Mouse (Mus musculus) neutrophil, adult 83 days (primary cell): ENCODE data around the gene Zp3. TPM values are rescaled to one million over a fixed set of nuclear protein-coding genes. Genes with fewer than 3 reads are reported as not detected.

ENCODE experiments used
- total RNA-seq, 2 experiments: library from RNA; stranded (reverse); gene quantifications; one replicate each; pipeline ENCODE4 v1.2.4; 2023

The Zp3 gene
- total RNA-seq: not detected

GRCm38 (mm10) chr5:135979904-135980303 lies at the start of gene Zp3:
TSS of gene Zp3 (plus strand) at chr5:135980099.

GRCm38 (mm10) chr5:135934481-135935175 lies 45.3 kb upstream of the Zp3 start, which contains the start of gene Ywhag:
TSS of gene Ywhag (minus strand) at chr5:135934616.

GRCm38 (mm10) chr5:135974365-135974764 lies 5.5 kb upstream of the Zp3 start, which contains the start of gene Ssc4d:
TSS of gene Ssc4d (minus strand) at chr5:135974531.

GRCm38 (mm10) chr5:135994725-135995687 lies 15.1 kb downstream of the Zp3 start, which contains the start of gene Dtx2:
TSS of gene Dtx2 (plus strand) at chr5:135994800.

Other genes with a start within 250 kb of the Zp3 start
- gene Tmem120a, start 235.7 kb upstream of the Zp3 start, total RNA-seq: 10 to 100 TPM; 22.4 to 27.5 TPM
- gene Styxl1, start 201.7 kb upstream of the Zp3 start, total RNA-seq: under 1 TPM; 0.33 to 0.72 TPM
- 100 to 1,000 TPM; 231 to 250 TPM for gene Mdh2, start 201.6 kb upstream of the Zp3 start, total RNA-seq
- gene Srrm3, start 173.2 kb upstream of the Zp3 start, total RNA-seq: not detected
- not detected for gene Hspb1, start 92.2 kb upstream of the Zp3 start, total RNA-seq
- gene Ywhag, start 45.5 kb upstream of the Zp3 start, total RNA-seq: 100 to 1,000 TPM; 108 to 112 TPM
- gene Ssc4d, start 5.6 kb upstream of the Zp3 start, total RNA-seq: 1 to 10 TPM; 5.8 to 7.8 TPM
- 10 to 100 TPM; 16.0 to 16.8 TPM for gene Dtx2, start 14.7 kb downstream of the Zp3 start, total RNA-seq
- gene Upk3b, start 58.4 kb downstream of the Zp3 start, total RNA-seq: not detected
- gene Upk3bl, start 74.4 kb downstream of the Zp3 start, total RNA-seq: not detected
- gene Rasa4, start 103.8 kb downstream of the Zp3 start, total RNA-seq: 10 to 100 TPM; 26.6 to 29.9 TPM
- gene Polr2j, start 136.5 kb downstream of the Zp3 start, total RNA-seq: 10 to 100 TPM; 66.5 to 73.2 TPM
- gene Lrwd1, start 156.0 kb downstream of the Zp3 start, total RNA-seq: 10 to 100 TPM; 41.1 to 41.6 TPM
- gene Alkbh4, start 156.0 kb downstream of the Zp3 start, total RNA-seq: 10 to 100 TPM; 17.0 to 17.3 TPM
- 10 to 100 TPM; 69.8 to 71.9 TPM for gene Orai2, start 190.6 kb downstream of the Zp3 start, total RNA-seq
- 10 to 100 TPM; 18.0 to 22.7 TPM for gene Prkrip1, start 218.9 kb downstream of the Zp3 start, total RNA-seq